In the genomic region with DNA sequence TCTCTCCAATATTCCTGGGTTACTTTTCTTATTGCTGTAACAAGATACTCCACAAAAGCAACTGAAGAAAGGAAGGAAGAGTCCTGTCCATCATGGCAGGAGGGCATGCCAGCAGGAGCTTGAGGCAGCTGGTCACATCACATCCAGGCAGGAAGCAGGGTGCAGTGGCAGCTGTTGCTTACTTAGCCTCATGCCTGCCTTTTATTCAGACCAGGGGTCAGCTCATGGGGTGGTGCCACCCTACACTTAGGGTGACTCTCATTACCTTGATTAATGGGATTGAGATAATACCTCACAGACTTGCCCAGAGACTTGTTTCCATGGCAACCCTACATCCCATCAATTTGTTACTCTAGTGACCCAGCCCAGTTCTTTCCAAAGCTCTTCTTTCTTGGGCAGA, we compare ENCODE assay signal across 35 mouse cellular contexts. TPM values are rescaled to one million over a fixed set of nuclear protein-coding genes. Genes with fewer than 3 reads are reported as not detected.
DNase-seq lines count a peak whose midpoint lies in the region; ATAC-seq and TF ChIP-seq lines count a peak whose summit lies in the region.
"Had no signal": no experiment of that assay in that cellular context is flagged by ENCODE, and none has a peak within 500 bp of the region (broad histone marks: within the 10 kb centered on the region; RNA-seq: fewer than 3 reads in every experiment).

No protein-coding gene starts in this region.

- TF ChIP-seq CTCF in layer of hippocampus, adult 2 months (conservative IDR thresholded peaks at IDR 0.05), result no peak

- no peak for ATAC-seq in megakaryocyte, adult 5-6 weeks (ENCODE audit: poor library complexity, severe bottlenecking)
- no peak for ATAC-seq in activated CD4-positive, CD25-positive, alpha-beta regulatory T cell, adult 4 months
- ATAC-seq: intestine, embryonic 15.5 days had no signal

- DNase-seq in limb, embryonic 10.5 days (ENCODE audit: low spot score), result no peak
- no peak for DNase-seq in layer of hippocampus, adult 2 months (ENCODE audit: low spot score in 2 of 2)
- DNase-seq: adrenal gland, adult 8-10 months; B cell, adult 2 months; cerebellum, adult 11-12 months; cerebellum, postnatal 10 days; gastrocnemius, postnatal 10 days; heart, postnatal 36 days; kidney, adult 2 months; kidney, postnatal 4 days; layer of hippocampus, adult 9-11 months; lung, embryonic 14.5 days; lung, postnatal 14 days; thymus, adult 2 months had no signal

- H3K4me1 ChIP-seq in megakaryocyte, embryonic 14.5 days, result peaks cover 46% of the 10 kb centered on the region
- peaks cover 28% of the 10 kb centered on the region for H3K4me1 ChIP-seq in brown adipose tissue, adult 24 weeks (ENCODE audit: control insufficient read depth, insufficient read depth, insufficient read length, low read length)
- peaks cover 33% of the 10 kb centered on the region for H3K4me1 ChIP-seq in limb, embryonic 10.5 days

- peaks cover 72% of the 10 kb centered on the region for H3K27me3 ChIP-seq in megakaryocyte, embryonic 14.5 days (replicated peaks)
- 0 out of 2 replicates have a peak, but pooled peaks cover 18% of the 10 kb centered on the region for H3K27me3 ChIP-seq in limb, embryonic 10.5 days (ENCODE audit: low read depth, poor library complexity, severe bottlenecking)
- H3K27me3 ChIP-seq: embryonic facial prominence, embryonic 13.5 days; intestine, embryonic 15.5 days had no signal

- peak overlapping the region; percentile 82 for H3K27ac ChIP-seq in brown adipose tissue, adult 24 weeks (replicated peaks; ENCODE audit: low read depth, low read length)
- peak overlapping the region; percentile 83 for H3K27ac ChIP-seq in limb, embryonic 10.5 days
- H3K27ac ChIP-seq in layer of hippocampus, adult 2 months, result no peak overlapping the region
- H3K27ac ChIP-seq: hindbrain, embryonic 12.5 days; liver, embryonic 15.5 days had no signal

- no peaks in the 10 kb centered on the region for H3K9me3 ChIP-seq in megakaryocyte, embryonic 14.5 days
- no peaks in the 10 kb centered on the region for H3K9me3 ChIP-seq in limb, embryonic 10.5 days (replicated peaks)
- H3K9me3 ChIP-seq: embryonic facial prominence, embryonic 13.5 days; hindbrain, embryonic 12.5 days; intestine, embryonic 15.5 days; liver, embryonic 15.5 days; midbrain, embryonic 13.5 days had no signal

- H3K36me3 ChIP-seq in megakaryocyte, embryonic 14.5 days (replicated peaks; ENCODE audit: low read length), result no peaks in the 10 kb centered on the region
- no peaks in the 10 kb centered on the region for H3K36me3 ChIP-seq in limb, embryonic 10.5 days
- H3K36me3 ChIP-seq: embryonic facial prominence, embryonic 13.5 days; hindbrain, embryonic 12.5 days; intestine, embryonic 15.5 days; liver, embryonic 15.5 days; midbrain, embryonic 13.5 days had no signal

- peak overlapping the region; percentile 54 for H3K4me3 ChIP-seq in megakaryocyte, embryonic 14.5 days (replicated peaks)
- H3K4me3 ChIP-seq in brown adipose tissue, adult 24 weeks (ENCODE audit: insufficient read depth, low read depth, low read length), result 0 out of 2 replicates have a peak overlapping the region, but pooled peaks have one; percentile 48
- no peak overlapping the region for H3K4me3 ChIP-seq in limb, embryonic 10.5 days
- no peak overlapping the region for H3K4me3 ChIP-seq in layer of hippocampus, adult 2 months
- H3K4me3 ChIP-seq: embryonic facial prominence, embryonic 13.5 days; hindbrain, embryonic 12.5 days; intestine, embryonic 15.5 days; liver, embryonic 15.5 days; midbrain, embryonic 13.5 days had no signal

RNA-seq across cellular contexts. Expression of a gene that starts 2.0 kb away (rescaled TPM):
- polyA plus RNA-seq in megakaryocyte, embryonic 14.5 days (2012; ENCODE audit: insufficient read depth, low replicate concordance), result not detected in 2 replicates
- not detected in 2 replicates for total RNA-seq in megakaryocyte, adult 5-6 weeks (2015)
- total RNA-seq in megakaryocyte, adult 5-6 weeks (2017), result not detected in 2 replicates
- polyA plus RNA-seq in brown adipose tissue, adult 24 weeks (2012; ENCODE audit: insufficient read depth, insufficient read length, missing spikeins), result 78.7 and 93.6 TPM in 2 replicates
- 0.21 and 0.84 TPM in 2 replicates for polyA plus RNA-seq in limb, embryonic 10.5 days (2016; fragmentation: Nextera tagmentation; extraction: Ambion mirVana)
- not detected for polyA plus RNA-seq in activated CD4-positive, CD25-positive, alpha-beta regulatory T cell, adult 4 months (2017; shearing (Covaris generic))
- under 1 TPM; 0.13 to 0.17 TPM for total RNA-seq in layer of hippocampus, adult 2 months (2021)
- total RNA-seq: common myeloid progenitor, adult 5-6 weeks; liver, adult 2 months; megakaryocyte progenitor cell, adult 5-6 weeks; monocyte, adult 5-6 weeks had no signal
- polyA plus RNA-seq: heart, embryonic 11.5 days; liver, adult 2 months; liver, embryonic 15.5 days; neural tube, embryonic 11.5 days had no signal

RNA-seq across cellular contexts. Expression of a gene that starts 7.3 kb away (rescaled TPM):
- 0.26 TPM in 1 of 2 replicates, not detected in the other for polyA plus RNA-seq in megakaryocyte, embryonic 14.5 days (2012; ENCODE audit: insufficient read depth, low replicate concordance)
- total RNA-seq in megakaryocyte, adult 5-6 weeks (2015), result not detected in 2 replicates
- total RNA-seq in megakaryocyte, adult 5-6 weeks (2017), result not detected in 2 replicates
- 2.6 TPM in 1 of 2 replicates, not detected in the other for polyA plus RNA-seq in brown adipose tissue, adult 24 weeks (2012; ENCODE audit: insufficient read depth, insufficient read length, missing spikeins)
- not detected in 2 replicates for polyA plus RNA-seq in limb, embryonic 10.5 days (2016; fragmentation: Nextera tagmentation; extraction: Ambion mirVana)
- polyA plus RNA-seq in activated CD4-positive, CD25-positive, alpha-beta regulatory T cell, adult 4 months (2017; shearing (Covaris generic)), result not detected
- total RNA-seq in layer of hippocampus, adult 2 months (2021), result not detected
- total RNA-seq: adrenal gland, postnatal 4 days; common myeloid progenitor, adult 5-6 weeks; gastrocnemius, postnatal 10 days; heart, postnatal 36 days; hindbrain, postnatal 0 days; left cerebral cortex, postnatal 10 days; liver, adult 2 months; megakaryocyte progenitor cell, adult 5-6 weeks had no signal
- polyA plus RNA-seq: embryonic facial prominence, embryonic 13.5 days; heart, embryonic 11.5 days; heart, embryonic 16.5 days; hindbrain, embryonic 12.5 days; intestine, embryonic 15.5 days; kidney, embryonic 16.5 days; limb, embryonic 11.5 days; liver, adult 2 months; liver, embryonic 15.5 days; lung, embryonic 14.5 days; midbrain, embryonic 13.5 days; neural tube, embryonic 11.5 days had no signal

RNA-seq across cellular contexts. Expression of a gene that starts 47.8 kb away (rescaled TPM):
- polyA plus RNA-seq in megakaryocyte, embryonic 14.5 days (2012; ENCODE audit: insufficient read depth, low replicate concordance), result 2.8 and 11.1 TPM in 2 replicates
- 4.7 and 4.9 TPM in 2 replicates for total RNA-seq in megakaryocyte, adult 5-6 weeks (2015)
- total RNA-seq in megakaryocyte, adult 5-6 weeks (2017), result 4.8 and 5.1 TPM in 2 replicates
- 368 and 573 TPM in 2 replicates for polyA plus RNA-seq in brown adipose tissue, adult 24 weeks (2012; ENCODE audit: insufficient read depth, insufficient read length, missing spikeins)
- 3.2 and 3.6 TPM in 2 replicates for polyA plus RNA-seq in limb, embryonic 10.5 days (2016; fragmentation: Nextera tagmentation; extraction: Ambion mirVana)
- polyA plus RNA-seq in activated CD4-positive, CD25-positive, alpha-beta regulatory T cell, adult 4 months (2017; shearing (Covaris generic)), result 10 to 100 TPM; 84.0 to 95.7 TPM
- 10 to 100 TPM; 29.8 to 34.2 TPM for total RNA-seq in layer of hippocampus, adult 2 months (2021)

Comparison
In these comparisons a context has a peak if more than half of its experiments do, and no peak if none do; other contexts are left out.
1. H3K4me3 ChIP-seq: peak in megakaryocyte, embryonic 14.5 days (single experiment) and brown adipose tissue, adult 24 weeks (single experiment); none in limb, embryonic 10.5 days (single experiment) and layer of hippocampus, adult 2 months (single experiment).
2. RNA of a gene that starts 2.0 kb away (polyA plus RNA-seq): 78.7 to 93.6 TPM in brown adipose tissue, adult 24 weeks; 0.21 to 0.84 TPM in limb, embryonic 10.5 days, not detected in megakaryocyte, embryonic 14.5 days and not detected in activated CD4-positive, CD25-positive, alpha-beta regulatory T cell, adult 4 months; every median in the first group is over 10 times any median in the second.